Mouse (Mus musculus) cortical plate, adult 2 months (tissue): ENCODE measurements around the gene Tbc1d22a.

Experiments
- CTCF ChIP-seq: fragments of 200-500 bp; IDR thresholded peaks from 2 replicates; pipeline ENCODE4 v1.5.1; 2011; ENCODE audit warnings: mild to moderate bottlenecking, control low read depth, low read length; ENCODE audit not compliant: insufficient read depth; ENCODE audit errors: extremely low read depth
- POLR2A ChIP-seq: fragments of 200-500 bp; IDR thresholded peaks from 2 replicates; pipeline ENCODE4 v1.6.1; 2011; ENCODE audit warnings: mild to moderate bottlenecking, low read length, control low read depth; ENCODE audit not compliant: insufficient read depth; ENCODE audit errors: extremely low read depth

DNA sequence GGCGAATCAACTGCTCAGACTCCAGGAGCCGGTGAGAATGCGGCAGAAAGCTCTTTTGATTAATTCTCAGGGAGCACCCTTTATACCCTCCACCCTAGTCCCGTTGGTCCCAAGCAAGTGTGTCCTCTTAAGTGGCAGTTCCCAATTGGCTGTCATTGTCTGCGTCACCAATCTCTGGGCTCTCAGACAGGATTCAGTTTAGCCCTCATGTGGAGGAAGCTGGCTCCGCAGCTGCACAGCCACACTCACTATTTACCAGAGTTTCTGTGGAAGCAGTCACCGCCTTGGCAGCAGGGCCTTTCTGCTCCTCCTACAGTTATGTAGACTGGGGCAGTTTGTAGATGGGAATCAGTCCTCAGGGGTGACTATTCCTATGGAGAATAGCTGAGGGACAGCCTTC, 256.9 kb downstream of the Tbc1d22a start:
- TF ChIP-seq CTCF (no peak), POLR2A (no peak)
